Mouse (Mus musculus) thymus, adult 2 months (tissue): ENCODE data around the gene Utrn. TPM values are rescaled to one million over a fixed set of nuclear protein-coding genes. Genes with fewer than 3 reads are reported as not detected.

Source experiments
- DNase-seq: peaks from one replicate; pipeline ENCODE4 v3.0.0; 2021
- H3K27ac ChIP-seq: fragments of 200-500 bp; 2 replicates; pipeline ENCODE4 v1.5.1; 2012; ENCODE audit warnings: low read length, control low read depth; ENCODE audit not compliant: control insufficient read depth, insufficient read depth
- H3K27me3 ChIP-seq: fragments of 200-500 bp; 2 replicates; pipeline ENCODE4 v1.6.1; 2012; ENCODE audit warnings: mild to moderate bottlenecking, low read length, moderate library complexity, mixed read lengths; ENCODE audit not compliant: control insufficient read depth, insufficient read depth
- H3K36me3 ChIP-seq: fragments of 200-500 bp; 2 replicates; pipeline ENCODE4 v1.6.1; 2012; ENCODE audit warnings: mild to moderate bottlenecking, low read length, moderate library complexity; ENCODE audit not compliant: control insufficient read depth, insufficient read depth
- H3K4me1 ChIP-seq: fragments of 200-500 bp; replicated peaks from 2 replicates; pipeline ENCODE4 v1.6.1; 2012; ENCODE audit warnings: low read length; ENCODE audit not compliant: control insufficient read depth, insufficient read depth
- H3K4me3 ChIP-seq: fragments of 200-500 bp; 2 replicates; pipeline ENCODE4 v1.5.1; 2012; ENCODE audit warnings: mild to moderate bottlenecking, low read length, control low read depth, moderate library complexity; ENCODE audit not compliant: control insufficient read depth, insufficient read depth
- CTCF ChIP-seq: fragments of 200-500 bp; IDR thresholded peaks from 2 replicates; pipeline ENCODE4 v1.5.1; 2012; ENCODE audit warnings: mild to moderate bottlenecking, control low read depth, low read length, moderate library complexity, borderline replicate concordance; ENCODE audit not compliant: control insufficient read depth, poor library complexity, insufficient read depth; ENCODE audit errors: extremely low read depth
- POLR2A ChIP-seq: fragments of 200-500 bp; IDR thresholded peaks from 2 replicates; pipeline ENCODE4 v1.6.1; 2012; ENCODE audit warnings: mild to moderate bottlenecking, low read length, control low read depth, moderate library complexity; ENCODE audit not compliant: control insufficient read depth, poor library complexity, insufficient read depth; ENCODE audit errors: extremely low read depth
- WGBS: fragments of 180-500 bp; shearing (Covaris S2); methylation state at CpG from one replicate; pipeline ENCODE4 v1.1.7; 2018; 5-methylcytosine and 5-hydroxymethylcytosine counted together
- polyA plus RNA-seq: library from polyadenylated mRNA; depleted of rRNA; stranded (reverse); fragments of >200 nt; gene quantifications from 2 replicates; pipeline ENCODE4 v1.2.3, GENCODE M21; 2012

The Utrn gene
- polyA plus RNA-seq, 1 experiment: 30.3 TPM

DNA sequence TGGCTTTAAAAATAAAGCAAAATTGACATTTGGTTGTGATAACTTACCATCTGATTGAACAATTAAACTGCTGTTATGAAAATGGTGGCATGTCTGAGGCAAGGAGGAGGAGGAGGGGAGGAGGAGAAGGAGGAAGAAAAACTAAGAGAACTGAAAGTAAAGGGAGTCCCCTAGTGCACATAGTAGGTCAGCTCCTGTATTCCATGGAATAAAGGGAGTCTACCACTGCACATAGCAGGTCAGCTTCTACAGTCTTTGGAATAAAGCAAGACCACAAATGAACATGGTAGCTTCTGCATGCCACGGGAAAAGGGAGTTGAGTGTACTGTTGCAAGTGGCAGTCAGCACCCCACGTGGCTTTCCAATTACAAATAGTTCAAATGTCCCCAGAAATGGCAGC is 323.7 kb downstream of the Utrn start:
- 66% methylated on average over 2 of the region's 2 CpGs for WGBS
- no peak for TF ChIP-seq CTCF
- no peak for TF ChIP-seq POLR2A
- DNase-seq: no peak
- Histone ChIP-seq H3K27me3 (no peaks in the 10 kb centered on the region), H3K36me3 (no peaks in the 10 kb centered on the region), H3K4me1 (peaks cover 6% of the 10 kb centered on the region), H3K27ac (no peak overlapping the region), H3K4me3 (no peak overlapping the region)

GRCm38 (mm10) chr10:12541757-12542156 is 327.4 kb downstream of the Utrn start:
- no peaks in the 10 kb centered on the region for H3K27me3 ChIP-seq
- 96% methylated on average over 1 of the region's 1 CpGs for WGBS
- H3K4me1 ChIP-seq: no peaks in the 10 kb centered on the region
- no peak for DNase-seq
- no peak overlapping the region for H3K4me3 ChIP-seq
- no peak overlapping the region for H3K27ac ChIP-seq
- TF ChIP-seq POLR2A (no peak), CTCF (no peak)
- no peaks in the 10 kb centered on the region for H3K36me3 ChIP-seq

DNA sequence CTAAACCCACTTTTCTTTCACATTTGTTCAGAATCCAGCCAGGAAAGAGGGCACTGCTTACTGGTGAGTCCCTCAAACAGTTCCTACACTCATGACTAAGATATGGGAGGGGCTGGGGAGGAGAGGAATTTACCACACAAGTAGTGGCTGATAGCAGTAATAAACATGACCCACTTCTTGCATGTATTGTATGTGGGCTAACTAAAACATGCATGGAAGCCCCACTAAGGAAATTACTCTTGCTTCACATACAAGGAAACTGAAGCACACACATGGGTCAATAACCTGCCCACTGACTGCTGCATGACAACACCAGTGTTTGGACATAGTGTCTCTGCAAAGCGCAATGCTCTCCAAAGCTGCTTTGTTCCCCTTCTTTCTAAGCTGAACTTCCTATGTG is 333.9 kb downstream of the Utrn start:
- no peaks in the 10 kb centered on the region for H3K4me1 ChIP-seq
- TF ChIP-seq POLR2A (no peak), CTCF (no peak)
- no peak overlapping the region for H3K27ac ChIP-seq
- no peak for DNase-seq
- 97% methylated on average over 1 of the region's 1 CpGs for WGBS
- H3K4me3 ChIP-seq: no peak overlapping the region
- no peaks in the 10 kb centered on the region for H3K36me3 ChIP-seq
- no peaks in the 10 kb centered on the region for H3K27me3 ChIP-seq

GRCm38 (mm10) chr10:12534801-12535200 is 334.4 kb downstream of the Utrn start:
- 94% methylated on average over 3 of the region's 3 CpGs for WGBS
- no peak for TF ChIP-seq CTCF
- TF ChIP-seq POLR2A: no peak
- DNase-seq: no peak

GRCm38 (mm10) chr10:12534301-12534700 is 334.9 kb downstream of the Utrn start:
- H3K4me3 ChIP-seq: no peak overlapping the region
- 42% methylated on average over 3 of the region's 3 CpGs for WGBS
- H3K27ac ChIP-seq: no peak overlapping the region
- H3K4me1 ChIP-seq: no peaks in the 10 kb centered on the region
- TF ChIP-seq CTCF (no peak), POLR2A (no peak)
- H3K27me3 ChIP-seq: no peaks in the 10 kb centered on the region
- DNase-seq: no peak
- H3K36me3 ChIP-seq: no peaks in the 10 kb centered on the region

More at GRCm38 (mm10) chr10:12534801-12535200, 334.4 kb downstream of the Utrn start:
- Histone ChIP-seq H3K27me3 (no peaks in the 10 kb centered on the region), H3K27ac (no peak overlapping the region), H3K4me1 (no peaks in the 10 kb centered on the region), H3K4me3 (no peak overlapping the region), H3K36me3 (no peaks in the 10 kb centered on the region)

DNA sequence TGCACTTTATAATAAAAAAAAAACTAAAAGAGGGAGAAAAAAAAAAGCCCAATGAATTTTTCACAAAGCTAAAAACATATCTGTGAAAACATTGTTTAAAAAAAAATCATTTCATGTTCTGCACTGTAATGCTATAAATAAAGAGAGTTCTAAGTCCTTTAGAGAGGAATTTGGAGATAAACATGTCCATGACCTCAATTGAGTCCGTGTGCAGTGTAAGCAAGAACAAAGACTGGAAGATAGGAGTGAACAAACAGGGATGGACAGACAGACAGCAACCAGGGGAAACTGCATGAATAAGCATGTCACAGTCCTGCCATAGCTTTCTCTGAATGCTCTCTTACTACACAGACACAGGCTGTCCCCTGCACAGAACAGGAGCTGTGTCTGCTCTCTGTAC is 347.1 kb downstream of the Utrn start:
- Histone ChIP-seq H3K4me1 (no peaks in the 10 kb centered on the region), H3K36me3 (0 out of 2 replicates have a peak, but pooled peaks cover 4% of the 10 kb centered on the region), H3K4me3 (no peak overlapping the region), H3K27ac (no peak overlapping the region), H3K27me3 (no peaks in the 10 kb centered on the region)
- 86% methylated on average over 1 of the region's 1 CpGs for WGBS
- TF ChIP-seq CTCF: no peak
- TF ChIP-seq POLR2A: no peak
- no peak for DNase-seq

- DNase-seq: no peak
- Histone ChIP-seq H3K4me3 (no peak overlapping the region), H3K36me3 (0 out of 2 replicates have a peak, but pooled peaks cover under 1% of the 10 kb centered on the region), H3K27me3 (no peaks in the 10 kb centered on the region), H3K27ac (no peak overlapping the region), H3K4me1 (no peaks in the 10 kb centered on the region)
- WGBS: 91% methylated on average over 3 of the region's 3 CpGs
- TF ChIP-seq POLR2A (no peak), CTCF (no peak)
Measured at GRCm38 (mm10) chr10:12518162-12518561, 351.0 kb downstream of the Utrn start.

- H3K36me3 ChIP-seq: peaks cover 4% of the 10 kb centered on the region
- 92% methylated on average over 7 of the region's 7 CpGs for WGBS
- DNase-seq: no peak
- no peaks in the 10 kb centered on the region for H3K4me1 ChIP-seq
- no peaks in the 10 kb centered on the region for H3K27me3 ChIP-seq
- no peak overlapping the region for H3K27ac ChIP-seq
- TF ChIP-seq POLR2A (no peak), CTCF (no peak)
- H3K4me3 ChIP-seq: no peak overlapping the region
Measured at GRCm38 (mm10) chr10:12505568-12505967, 363.6 kb downstream of the Utrn start.
